Mouse (Mus musculus) midbrain, embryonic 11.5 days (tissue): ENCODE measurements around the gene Olfr281. TPM values are rescaled to one million over a fixed set of nuclear protein-coding genes. Genes with fewer than 3 reads are reported as not detected.
A peak's percentile ranks its signal among the peaks of the same experiment; 100 is the strongest.

Experiments
- ATAC-seq: fragments of 200-750 bp; cut with Nextera tagmentation; 2 replicates; pipeline ENCODE4 v1.8.0; 2017; ENCODE audit warnings: moderate TSS enrichment, moderate library complexity; ENCODE audit not compliant: low FRiP score
- DNase-seq: peaks from one replicate; pipeline ENCODE4 v3.0.0; 2015; ENCODE audit warnings: low spot score; ENCODE audit errors: missing footprints
- H3K27ac ChIP-seq: fragments of 300-500 bp; sonication (generic); 2 replicates; pipeline ENCODE4 v1.5.1; 2014; ENCODE audit warnings: low read depth, low read length
- H3K27me3 ChIP-seq: fragments of 300-500 bp; sonication (generic); 2 replicates; pipeline ENCODE4 v1.6.1; 2014; ENCODE audit warnings: mild to moderate bottlenecking, low read length, moderate library complexity, mixed read lengths; ENCODE audit not compliant: control insufficient read depth, insufficient read depth
- H3K36me3 ChIP-seq: fragments of 300-500 bp; sonication (generic); 2 replicates; pipeline ENCODE4 v1.6.1; 2014; ENCODE audit warnings: mild to moderate bottlenecking, low read length, moderate library complexity, mixed read lengths; ENCODE audit not compliant: control insufficient read depth, insufficient read depth
- H3K4me1 ChIP-seq: fragments of 300-500 bp; sonication (generic); 2 replicates; pipeline ENCODE4 v1.6.1; 2014; ENCODE audit warnings: low read length; ENCODE audit not compliant: control insufficient read depth, insufficient read depth
- H3K4me2 ChIP-seq: fragments of 300-500 bp; sonication (generic); 2 replicates; pipeline ENCODE4 v1.6.1; 2014; ENCODE audit warnings: mild to moderate bottlenecking, moderate library complexity
- H3K4me3 ChIP-seq: fragments of 300-500 bp; sonication (generic); 2 replicates; pipeline ENCODE4 v1.5.1; 2014; ENCODE audit warnings: low read depth, low read length
- H3K9ac ChIP-seq: fragments of 300-500 bp; sonication (generic); 2 replicates; pipeline ENCODE4 v1.6.1; 2014; ENCODE audit warnings: low read length
- H3K9me3 ChIP-seq: fragments of 300-500 bp; sonication (generic); 2 replicates; pipeline ENCODE4 v1.6.1; 2016; ENCODE audit warnings: low read length; ENCODE audit not compliant: control insufficient read depth
- WGBS: fragments of 180-500 bp; shearing (Covaris S2); extraction: QIAGEN DNeasy Blood & Tissue Kit; methylation state at CpG from one replicate; pipeline ENCODE4 v1.1.7; 2014; 5-methylcytosine and 5-hydroxymethylcytosine counted together
- polyA plus RNA-seq: library from polyadenylated mRNA; unstranded; fragments of >200 nt; fragmentation: Nextera tagmentation; extraction: Ambion mirVana; gene quantifications from 2 replicates; pipeline ENCODE4 v1.2.1, GENCODE M21; 2014

The Olfr281 gene
- polyA plus RNA-seq, 1 experiment from 2014 or later, result not detected

DNA sequence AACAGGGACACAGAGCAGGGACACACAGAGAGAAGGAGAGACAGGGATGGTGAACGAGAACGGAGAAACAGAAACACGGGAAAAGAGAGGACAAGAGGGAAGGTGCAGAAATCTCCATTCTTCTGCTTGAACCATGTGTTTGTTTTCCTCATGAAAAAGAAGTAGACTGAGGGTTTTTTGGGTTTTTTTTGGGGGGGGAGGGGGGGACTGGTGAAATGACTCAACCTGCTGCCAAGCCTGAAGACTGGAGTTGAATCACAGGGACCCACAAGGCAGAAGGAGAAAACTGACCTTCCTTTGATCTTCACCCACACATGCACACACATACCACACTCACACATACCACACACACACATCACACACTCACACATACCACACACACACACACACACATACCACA lies 50.9 kb downstream of the Olfr281 start:
- WGBS, result 85% methylated on average over 3 of the region's 3 CpGs
- Histone ChIP-seq H3K4me1 (no peaks in the 10 kb centered on the region), H3K27me3 (no peaks in the 10 kb centered on the region), H3K9ac (no peak overlapping the region), H3K4me3 (no peak overlapping the region), H3K36me3 (no peaks in the 10 kb centered on the region), H3K27ac (no peak overlapping the region), H3K9me3 (no peaks in the 10 kb centered on the region), H3K4me2 (no peak overlapping the region)
- ATAC-seq (no peak), DNase-seq (no peak)

DNA sequence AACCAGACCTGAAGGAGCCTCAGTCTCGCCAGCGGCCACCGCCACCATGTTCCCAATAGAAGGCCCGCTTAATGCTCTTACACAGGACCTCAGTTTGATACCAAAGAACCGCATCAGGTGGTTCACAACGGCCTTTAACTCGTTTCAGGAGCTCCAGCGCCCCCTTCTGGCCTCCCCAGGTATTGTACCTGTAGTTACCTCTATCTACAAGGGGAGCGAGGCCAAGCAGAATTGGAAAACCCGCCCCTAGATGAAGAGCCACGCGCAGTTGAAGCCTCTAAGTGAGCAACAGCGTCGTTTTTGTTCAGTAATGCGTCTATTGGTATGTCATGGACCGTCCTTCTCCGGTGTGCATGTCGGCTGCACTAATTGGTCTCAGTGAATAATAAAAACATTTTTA lies 52.1 kb downstream of the Olfr281 start:
- H3K4me2 ChIP-seq, result no peak overlapping the region
- no peaks in the 10 kb centered on the region for H3K36me3 ChIP-seq
- no peaks in the 10 kb centered on the region for H3K27me3 ChIP-seq
- ATAC-seq, result no peak
- peak; percentile 96 for DNase-seq
- no peaks in the 10 kb centered on the region for H3K4me1 ChIP-seq
- 15% methylated on average over 18 of the region's 18 CpGs for WGBS
- no peak overlapping the region for H3K9ac ChIP-seq
- no peaks in the 10 kb centered on the region for H3K9me3 ChIP-seq
- H3K4me3 ChIP-seq, result no peak overlapping the region
- no peak overlapping the region for H3K27ac ChIP-seq

DNA sequence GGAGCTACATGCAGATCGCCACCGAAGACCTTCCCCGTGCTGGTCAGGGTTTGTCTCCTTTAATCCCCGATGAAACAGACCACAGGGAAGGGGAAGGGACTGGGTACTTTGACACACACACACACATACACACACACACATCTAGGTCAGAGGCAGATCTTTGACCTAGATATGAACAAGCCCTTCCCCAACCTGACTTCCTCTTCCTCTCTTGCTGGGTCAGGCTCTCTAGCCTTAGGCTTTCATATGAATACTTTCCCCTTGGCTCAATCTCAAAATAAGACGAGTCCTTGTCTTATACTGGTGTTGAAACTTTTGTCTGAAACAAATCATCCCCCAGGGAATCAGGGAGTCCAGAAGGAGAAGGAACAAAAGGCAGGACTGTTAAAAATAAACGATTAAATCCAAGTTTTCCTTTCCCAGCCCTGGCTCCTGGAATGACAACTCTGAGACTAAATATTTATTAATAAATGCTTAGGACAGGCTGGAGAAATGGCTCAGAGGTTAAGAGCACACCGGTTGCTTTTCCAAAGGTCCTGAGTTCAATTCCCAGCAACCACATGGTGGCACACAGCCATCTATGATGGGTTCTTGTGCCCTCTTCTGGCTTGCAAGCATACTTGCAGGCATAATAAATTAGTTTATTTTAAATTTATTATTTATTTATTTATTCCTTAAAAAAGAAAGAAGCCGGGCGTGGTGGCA lies 54.0 kb downstream of the Olfr281 start:
- no peaks in the 10 kb centered on the region for H3K27me3 ChIP-seq
- H3K4me1 ChIP-seq, result peaks cover 4% of the 10 kb centered on the region
- no peaks in the 10 kb centered on the region for H3K9me3 ChIP-seq
- no peaks in the 10 kb centered on the region for H3K36me3 ChIP-seq
- no peak overlapping the region for H3K9ac ChIP-seq
- DNase-seq, result no peak
- 85% methylated on average over 9 of the region's 9 CpGs for WGBS
- no peak overlapping the region for H3K27ac ChIP-seq
- no peak overlapping the region for H3K4me3 ChIP-seq
- H3K4me2 ChIP-seq, result no peak overlapping the region
- no peak for ATAC-seq

DNA sequence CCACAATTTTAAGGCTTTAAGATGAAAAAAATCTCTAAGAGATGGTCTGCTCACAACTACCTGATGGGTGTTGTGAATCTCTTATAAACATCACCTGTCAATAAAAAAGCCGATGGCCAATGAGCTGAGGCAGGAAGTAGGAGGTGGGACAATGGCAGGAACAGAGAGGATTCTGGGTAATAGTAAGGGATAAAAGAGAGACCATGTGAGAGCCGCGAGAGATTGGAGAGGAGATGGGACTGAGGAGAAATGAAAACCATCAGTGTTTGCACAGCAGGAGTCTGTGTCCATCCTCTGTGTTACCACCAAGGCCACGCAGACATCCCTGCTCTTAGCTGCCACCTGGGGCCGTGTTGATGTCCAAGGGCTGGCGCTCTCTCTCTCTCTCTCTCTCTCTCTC lies 54.9 kb downstream of the Olfr281 start:
- DNase-seq (no peak), ATAC-seq (no peak)
- Histone ChIP-seq H3K36me3 (no peaks in the 10 kb centered on the region), H3K27me3 (no peaks in the 10 kb centered on the region), H3K27ac (no peak overlapping the region), H3K9me3 (no peaks in the 10 kb centered on the region), H3K9ac (no peak overlapping the region), H3K4me3 (no peak overlapping the region), H3K4me2 (no peak overlapping the region), H3K4me1 (peaks cover 5% of the 10 kb centered on the region)
- WGBS, result 85% methylated on average over 5 of the region's 6 CpGs

DNA sequence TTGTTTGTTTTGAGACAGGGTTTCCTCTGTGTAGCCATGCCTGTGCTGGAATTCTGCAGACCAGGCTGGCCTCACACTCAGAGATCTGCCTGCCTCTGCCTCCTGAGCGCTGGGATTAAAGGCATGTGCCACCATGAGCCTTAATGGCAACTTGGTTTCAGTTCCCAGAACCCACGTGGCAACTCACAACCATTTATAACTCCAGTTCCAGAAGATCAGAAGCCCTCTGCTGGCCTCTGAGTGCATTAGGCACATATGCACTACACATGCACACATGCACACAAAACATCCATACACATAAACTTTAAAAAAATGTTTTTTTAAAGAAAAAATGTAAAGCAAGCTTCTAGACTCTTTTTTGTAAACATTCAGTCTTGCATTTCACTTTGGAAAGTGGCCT lies 57.0 kb downstream of the Olfr281 start:
- DNase-seq (no peak), ATAC-seq (no peak)
- H3K36me3 ChIP-seq, result no peaks in the 10 kb centered on the region
- no peak overlapping the region for H3K4me3 ChIP-seq
- WGBS, result 68% methylated on average over 2 of the region's 2 CpGs
- peaks cover 7% of the 10 kb centered on the region for H3K4me1 ChIP-seq
- no peak overlapping the region for H3K9ac ChIP-seq
- no peak overlapping the region for H3K27ac ChIP-seq
- H3K27me3 ChIP-seq, result no peaks in the 10 kb centered on the region
- H3K9me3 ChIP-seq, result no peaks in the 10 kb centered on the region
- H3K4me2 ChIP-seq, result no peak overlapping the region

Other genes starting within 250 kb of the Olfr281 start
- gene Gm44579, start 231.6 kb upstream of the Olfr281 start, polyA plus RNA-seq, result not detected in 2 replicates
- not detected in 2 replicates for gene Olfr287, start 231.5 kb upstream of the Olfr281 start, polyA plus RNA-seq
- gene Olfr286, start 218.1 kb upstream of the Olfr281 start, polyA plus RNA-seq, result not detected in 2 replicates
- not detected in 2 replicates for gene H1fnt, start 195.3 kb upstream of the Olfr281 start, polyA plus RNA-seq
- 1.6 and 1.9 TPM in 2 replicates for gene Zfp641, start 156.4 kb upstream of the Olfr281 start, polyA plus RNA-seq
- gene Olfr285, start 135.2 kb upstream of the Olfr281 start, polyA plus RNA-seq, result not detected in 2 replicates
- not detected in 2 replicates for gene Olfr284, start 111.6 kb upstream of the Olfr281 start, polyA plus RNA-seq
- gene Olfr283, start 71.6 kb upstream of the Olfr281 start, polyA plus RNA-seq, result not detected in 2 replicates
- not detected in 2 replicates for gene Olfr282, start 21.4 kb upstream of the Olfr281 start, polyA plus RNA-seq
- gene OR5BS1P, start 17.3 kb downstream of the Olfr281 start, polyA plus RNA-seq, result not detected in 2 replicates
- gene Lalba, start 30.1 kb downstream of the Olfr281 start, polyA plus RNA-seq, result not detected in 2 replicates
- not detected in 2 replicates for gene Olfr279, start 39.8 kb downstream of the Olfr281 start, polyA plus RNA-seq
- 131 and 140 TPM in 2 replicates for gene Kansl2, start 81.7 kb downstream of the Olfr281 start, polyA plus RNA-seq
- gene Ccnt1, start 118.3 kb downstream of the Olfr281 start, polyA plus RNA-seq, result 60.7 and 61.9 TPM in 2 replicates
- gene 4930415O20Rik, start 118.4 kb downstream of the Olfr281 start, polyA plus RNA-seq, result 0.44 TPM in 1 of 2 replicates, not detected in the other
- gene Adcy6, start 157.5 kb downstream of the Olfr281 start, polyA plus RNA-seq, result 9.3 and 10.6 TPM in 2 replicates
- 35.5 and 39.5 TPM in 2 replicates for gene Cacnb3, start 178.3 kb downstream of the Olfr281 start, polyA plus RNA-seq
- gene Ddx23, start 210.3 kb downstream of the Olfr281 start, polyA plus RNA-seq, result 24.8 and 24.9 TPM in 2 replicates
- gene Rnd1, start 224.9 kb downstream of the Olfr281 start, polyA plus RNA-seq, result 6.1 and 6.3 TPM in 2 replicates